Mouse (Mus musculus): ENCODE measurements around the gene Cap1. TPM values are rescaled to one million over a fixed set of nuclear protein-coding genes. Genes with fewer than 3 reads are reported as not detected.

Gene Cap1
- polyA plus RNA-seq (2012; ENCODE audit: insufficient read depth, insufficient read length, missing spikeins), result 53.9 and 54.1 TPM in 2 replicates

DNA sequence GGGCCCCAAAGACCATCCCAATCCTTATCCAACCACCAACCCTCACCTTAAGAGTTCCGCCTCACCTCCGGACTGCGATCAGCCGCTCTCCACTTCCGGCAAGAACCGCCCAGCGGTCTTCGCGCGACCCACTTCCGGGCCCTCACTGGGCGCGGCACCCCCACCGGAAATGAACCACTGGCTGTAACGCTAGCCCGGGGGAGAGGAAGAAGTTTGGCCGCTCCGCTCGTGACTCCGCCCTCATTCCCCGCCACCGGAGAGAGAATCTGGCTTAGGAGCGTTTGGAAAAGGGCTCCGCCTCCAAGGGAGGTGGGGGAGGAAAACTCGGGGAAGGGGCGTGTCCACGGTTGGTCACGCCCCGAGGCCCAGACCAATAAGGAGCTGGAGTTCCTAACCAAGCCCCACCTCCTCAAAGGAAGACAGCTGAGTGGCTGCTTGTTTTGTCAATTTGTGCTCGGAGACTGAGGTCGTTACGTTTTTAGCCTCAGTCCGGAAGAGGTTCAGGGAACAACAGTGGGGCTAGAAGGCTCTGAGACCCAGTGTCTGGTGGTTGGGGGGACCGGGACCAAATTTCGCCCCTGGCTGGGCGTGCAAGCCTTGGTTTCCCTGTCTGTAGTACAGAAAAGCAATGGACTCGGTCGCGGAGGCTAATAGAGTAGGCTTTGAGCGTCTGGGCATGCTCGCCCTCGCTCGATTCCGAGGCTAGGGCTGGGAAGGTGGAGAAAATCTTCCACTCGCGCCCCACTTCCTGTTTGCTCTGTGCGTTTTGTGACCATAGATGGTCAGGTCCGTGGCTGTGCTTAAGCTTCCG, at the start of gene Cap1:
TSS of gene Cap1 (minus strand) at position 289 of the 811 bp plus-strand sequence.
- H3K27ac ChIP-seq (replicated peaks; ENCODE audit: low read depth, low read length), result peak within 1 kb of the TSS; percentile 100
- H3K4me3 ChIP-seq (ENCODE audit: insufficient read depth, low read depth, low read length), result peak within 1 kb of the TSS; percentile 83
- peaks cover 16% of the 10 kb centered on the region; the same call in 1 of the 2 replicates for H3K4me1 ChIP-seq (ENCODE audit: control insufficient read depth, insufficient read depth, insufficient read length, low read length)

DNA sequence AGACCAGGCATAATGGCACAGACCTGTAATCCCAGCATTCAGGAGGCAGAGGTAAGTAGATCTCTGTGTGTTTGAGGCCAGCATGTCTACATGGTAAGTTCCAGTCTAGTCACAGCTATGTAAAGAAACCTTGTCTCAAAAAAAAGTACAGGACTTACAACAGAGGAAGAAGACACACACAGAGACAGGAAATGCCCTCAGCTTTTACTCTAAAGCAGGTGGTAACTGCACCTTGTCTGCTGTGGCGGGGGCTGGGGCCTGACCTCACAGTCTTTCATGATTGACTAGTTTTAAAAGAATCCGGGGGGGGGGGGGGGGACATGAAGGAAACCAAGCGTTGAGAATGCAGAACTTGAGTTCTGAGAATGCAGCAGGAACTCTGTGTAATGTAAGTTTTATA, 48.0 kb upstream of the Cap1 start:
- Histone ChIP-seq H3K4me1 (ENCODE audit: control insufficient read depth, insufficient read depth, insufficient read length, low read length) (no peaks in the 10 kb centered on the region), H3K4me3 (ENCODE audit: insufficient read depth, low read depth, low read length) (no peak overlapping the region), H3K27ac (replicated peaks; ENCODE audit: low read depth, low read length) (no peak overlapping the region)

DNA sequence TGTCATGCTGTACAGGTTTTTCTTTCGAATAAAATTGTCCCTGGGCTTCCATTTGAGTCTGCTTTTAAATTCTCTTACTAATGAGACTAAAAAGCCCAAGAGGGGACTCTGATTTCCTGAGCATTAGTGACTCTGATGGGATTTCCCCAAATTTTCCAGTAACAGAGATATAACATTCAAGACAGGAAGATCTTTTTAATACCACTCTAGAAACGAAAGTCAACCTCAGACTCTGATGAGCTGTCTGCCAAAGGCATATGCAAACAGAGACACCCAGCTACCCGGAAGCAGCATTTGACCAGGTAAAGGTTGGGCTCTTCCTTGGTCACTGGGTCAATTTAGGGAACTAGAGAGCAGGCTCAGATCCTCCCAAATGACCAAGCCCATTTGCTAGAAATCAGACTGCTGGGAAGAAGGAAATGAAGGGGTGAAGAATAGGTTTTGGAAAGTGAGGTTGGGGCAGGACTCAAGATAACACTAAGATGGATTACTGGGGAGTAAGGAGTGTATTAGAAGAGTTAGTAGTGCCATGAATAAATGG, 47.3 kb upstream of the Cap1 start:
- no peak overlapping the region for H3K4me3 ChIP-seq (ENCODE audit: insufficient read depth, low read depth, low read length)
- H3K27ac ChIP-seq (replicated peaks; ENCODE audit: low read depth, low read length), result no peak overlapping the region
- H3K4me1 ChIP-seq (ENCODE audit: control insufficient read depth, insufficient read depth, insufficient read length, low read length), result no peaks in the 10 kb centered on the region

DNA sequence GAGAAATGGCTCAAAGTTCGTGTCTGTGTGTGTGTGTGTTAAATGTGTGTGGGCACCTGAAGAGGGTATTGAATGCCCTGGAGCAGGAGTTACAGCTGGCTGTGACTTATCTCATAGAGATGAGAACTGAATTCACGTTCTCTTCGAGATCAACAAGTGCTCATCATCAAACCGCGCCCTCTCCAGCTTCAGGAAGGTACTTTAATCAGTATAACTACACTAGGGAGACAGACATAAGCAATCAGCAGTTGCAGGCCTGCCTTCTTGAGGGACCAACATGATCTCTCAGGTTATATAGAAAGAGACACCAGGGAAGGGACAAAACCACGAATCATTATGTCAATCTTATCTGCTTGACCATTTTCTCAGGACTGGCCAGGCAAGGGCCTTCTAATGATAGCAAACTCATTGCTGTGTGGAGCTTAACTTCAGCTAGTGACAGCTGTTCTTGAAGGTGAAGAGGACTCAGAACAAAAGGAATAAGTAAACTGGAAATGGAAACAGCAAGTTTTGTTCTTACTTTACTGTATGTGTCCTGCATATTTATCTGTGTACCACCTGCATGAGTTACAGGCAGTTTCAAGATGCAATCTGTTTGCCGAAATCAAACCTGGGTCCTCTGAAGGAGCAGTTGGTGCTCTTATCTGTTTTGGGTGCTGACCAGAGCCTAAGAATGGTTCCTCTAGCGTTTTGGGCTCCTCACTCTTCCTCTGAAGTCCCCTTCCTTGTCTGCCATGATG, 46.6 kb upstream of the Cap1 start:
- Histone ChIP-seq H3K27ac (replicated peaks; ENCODE audit: low read depth, low read length) (no peak overlapping the region), H3K4me3 (ENCODE audit: insufficient read depth, low read depth, low read length) (no peak overlapping the region), H3K4me1 (ENCODE audit: control insufficient read depth, insufficient read depth, insufficient read length, low read length) (no peaks in the 10 kb centered on the region)

DNA sequence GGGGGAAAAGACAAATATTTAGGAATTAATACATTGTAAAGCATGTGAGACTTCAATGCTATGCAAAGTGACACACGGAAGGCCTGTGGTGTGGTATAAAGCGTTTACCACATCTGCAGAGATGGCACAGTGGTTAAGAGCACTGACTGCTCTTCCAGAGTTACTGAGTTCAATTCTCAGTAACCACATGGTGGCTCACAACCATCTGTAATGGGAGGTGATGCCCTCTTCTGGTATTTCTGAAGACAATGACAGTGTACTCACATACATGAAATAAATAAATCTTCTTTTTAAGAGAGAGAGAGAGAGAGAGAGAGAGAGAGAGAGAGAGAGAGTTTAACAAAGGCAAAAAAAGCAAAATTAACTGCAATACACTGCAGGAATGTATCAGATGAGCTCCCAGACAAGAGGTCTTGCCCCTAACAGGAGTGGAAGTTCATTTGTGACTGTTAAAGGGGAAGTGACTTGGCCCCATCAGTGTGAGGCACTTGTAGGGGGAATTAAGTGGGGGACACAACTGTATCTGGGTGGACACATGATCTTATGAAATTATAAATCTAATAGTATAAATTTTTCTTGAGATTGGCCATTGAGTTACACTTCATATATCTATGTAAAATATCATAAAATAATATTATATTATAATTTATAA, 45.2 kb upstream of the Cap1 start:
- H3K4me1 ChIP-seq (ENCODE audit: control insufficient read depth, insufficient read depth, insufficient read length, low read length), result no peaks in the 10 kb centered on the region
- no peak overlapping the region for H3K27ac ChIP-seq (replicated peaks; ENCODE audit: low read depth, low read length)
- no peak overlapping the region for H3K4me3 ChIP-seq (ENCODE audit: insufficient read depth, low read depth, low read length)

DNA sequence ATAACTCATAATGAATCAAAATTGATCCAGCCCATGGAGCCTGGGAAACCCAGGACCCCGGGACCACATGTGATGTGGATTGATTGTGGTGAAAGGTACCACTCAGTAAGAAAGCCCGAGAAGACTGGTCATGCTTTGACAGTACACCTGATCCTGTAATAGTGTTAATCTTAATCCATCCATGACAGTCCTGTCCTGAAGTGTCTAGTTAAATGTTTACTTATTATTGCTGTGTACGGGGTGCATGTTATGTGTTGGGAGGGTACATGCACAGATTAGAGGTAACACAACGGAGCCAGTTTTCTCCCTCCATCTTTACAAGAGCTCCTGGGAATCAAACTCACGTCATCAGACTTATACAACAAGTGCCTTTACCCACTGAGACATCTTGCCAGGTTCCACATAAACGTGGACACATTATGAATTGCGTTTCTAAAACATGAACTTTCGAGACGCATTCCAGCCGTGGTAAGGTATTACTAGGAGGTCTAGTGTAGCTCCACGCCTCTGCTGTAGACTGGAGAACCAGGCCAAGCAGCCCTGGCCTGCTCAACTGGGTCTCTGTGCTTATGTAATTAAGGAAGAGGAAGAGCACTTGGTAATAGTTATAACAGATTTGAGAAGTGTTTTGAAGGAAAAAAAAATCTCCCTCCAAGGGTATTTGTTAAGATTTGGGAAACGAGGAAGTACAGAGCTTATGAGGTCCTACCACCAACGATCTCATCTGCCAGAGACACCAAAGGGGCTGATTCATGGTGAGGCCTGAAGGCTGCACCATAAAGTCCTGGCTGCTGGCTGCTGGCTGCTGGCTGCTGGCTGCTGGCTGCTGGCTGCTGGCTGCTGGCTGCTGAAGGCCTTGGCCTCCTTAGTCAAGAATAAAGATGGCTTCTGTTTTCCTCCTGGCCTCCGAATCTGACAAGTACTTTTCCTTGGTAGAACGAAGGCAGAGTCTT, 37.8 kb upstream of the Cap1 start:
- Histone ChIP-seq H3K4me3 (ENCODE audit: insufficient read depth, low read depth, low read length) (no peak overlapping the region), H3K4me1 (ENCODE audit: control insufficient read depth, insufficient read depth, insufficient read length, low read length) (no peaks in the 10 kb centered on the region), H3K27ac (replicated peaks; ENCODE audit: low read depth, low read length) (0 out of 2 replicates have a peak overlapping the region, but pooled peaks have one; percentile 8)

DNA sequence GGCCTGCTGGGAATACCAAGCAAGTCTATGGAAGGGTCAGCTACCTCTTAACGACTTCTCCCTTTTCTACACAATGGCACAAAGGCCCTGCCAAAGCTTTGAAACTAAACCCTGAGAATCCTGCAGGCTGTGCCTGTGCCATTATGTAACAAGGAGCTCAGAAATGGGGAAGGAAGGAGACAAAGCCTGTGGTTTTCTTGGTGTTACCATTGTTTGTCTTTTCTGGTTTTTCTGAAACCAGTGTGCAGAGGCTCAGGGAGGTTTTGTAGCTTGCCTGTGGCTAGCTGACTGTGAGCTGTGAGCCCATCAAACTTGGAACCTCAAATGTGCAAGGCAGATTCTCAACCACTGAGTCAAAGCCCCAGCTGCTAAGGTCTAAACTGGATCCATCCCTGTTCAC, 37.0 kb upstream of the Cap1 start:
- no peak overlapping the region for H3K27ac ChIP-seq (replicated peaks; ENCODE audit: low read depth, low read length)

DNA sequence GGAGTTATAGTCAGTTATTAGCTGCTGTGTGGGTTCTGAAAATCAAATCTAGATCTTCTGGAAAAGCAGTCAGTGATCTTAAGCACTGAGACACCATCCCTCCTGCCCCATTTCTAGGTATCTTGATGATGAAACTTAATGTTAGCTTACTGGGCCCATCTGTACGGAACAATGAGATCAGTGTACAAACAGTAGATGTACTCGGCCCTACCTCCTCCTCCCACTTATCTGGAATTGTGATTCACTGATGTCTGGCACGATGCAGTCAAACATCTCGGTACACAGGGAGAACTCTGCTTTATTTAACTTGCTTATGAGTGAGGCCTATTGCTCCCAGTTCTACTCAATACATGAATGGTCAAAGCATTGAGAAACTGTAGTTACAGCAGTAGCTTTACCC, 30.1 kb upstream of the Cap1 start:
- H3K4me1 ChIP-seq (ENCODE audit: control insufficient read depth, insufficient read depth, insufficient read length, low read length), result no peaks in the 10 kb centered on the region
- no peak overlapping the region for H3K27ac ChIP-seq (replicated peaks; ENCODE audit: low read depth, low read length)
- H3K4me3 ChIP-seq (ENCODE audit: insufficient read depth, low read depth, low read length), result no peak overlapping the region

More for the DNA sequence above, 37.0 kb upstream of the Cap1 start:
- no peaks in the 10 kb centered on the region for H3K4me1 ChIP-seq (ENCODE audit: control insufficient read depth, insufficient read depth, insufficient read length, low read length)
- no peak overlapping the region for H3K4me3 ChIP-seq (ENCODE audit: insufficient read depth, low read depth, low read length)

DNA sequence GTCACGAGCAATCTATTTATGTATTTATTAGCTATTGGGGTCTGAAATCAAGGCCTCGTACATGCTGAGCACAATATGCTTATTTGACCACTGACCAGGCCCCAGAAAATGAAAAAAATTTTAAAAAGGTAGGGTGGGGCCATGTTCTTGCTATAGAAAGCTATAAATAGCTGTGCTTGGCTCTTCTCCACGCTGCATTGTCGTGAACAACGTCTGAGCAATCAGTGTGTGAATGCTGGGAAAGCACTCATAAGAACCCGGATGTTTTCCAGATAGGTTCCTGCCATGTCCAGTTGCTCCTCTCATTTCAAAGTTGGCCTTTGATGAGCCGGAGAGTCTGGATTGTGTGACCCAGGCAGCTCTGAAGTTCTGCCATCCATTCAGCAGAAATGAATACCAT, 28.3 kb upstream of the Cap1 start:
- Histone ChIP-seq H3K4me3 (ENCODE audit: insufficient read depth, low read depth, low read length) (no peak overlapping the region), H3K27ac (replicated peaks; ENCODE audit: low read depth, low read length) (no peak overlapping the region)

DNA sequence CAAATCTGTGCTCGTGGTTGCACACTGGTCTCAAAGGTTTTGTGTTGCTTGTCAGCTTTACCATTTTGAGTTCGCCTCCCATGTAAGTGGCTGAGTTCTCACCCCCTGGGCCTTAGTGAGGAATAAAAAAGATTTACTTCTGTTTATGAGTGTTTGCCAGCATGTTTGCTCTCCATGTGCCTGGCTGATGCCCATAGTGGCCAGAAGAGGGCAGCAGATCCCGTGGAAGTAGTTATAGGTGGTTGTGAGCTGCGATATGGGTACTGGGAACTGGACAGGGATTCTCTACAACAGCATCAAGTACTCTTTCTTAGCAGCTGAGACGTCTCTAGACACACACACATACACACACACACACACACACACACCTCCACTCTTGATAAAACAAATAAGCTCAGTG, 26.8 kb upstream of the Cap1 start:
- no peak overlapping the region for H3K27ac ChIP-seq (replicated peaks; ENCODE audit: low read depth, low read length)
- no peaks in the 10 kb centered on the region for H3K4me1 ChIP-seq (ENCODE audit: control insufficient read depth, insufficient read depth, insufficient read length, low read length)

More for the DNA sequence above, 28.3 kb upstream of the Cap1 start:
- no peaks in the 10 kb centered on the region for H3K4me1 ChIP-seq (ENCODE audit: control insufficient read depth, insufficient read depth, insufficient read length, low read length)

DNA sequence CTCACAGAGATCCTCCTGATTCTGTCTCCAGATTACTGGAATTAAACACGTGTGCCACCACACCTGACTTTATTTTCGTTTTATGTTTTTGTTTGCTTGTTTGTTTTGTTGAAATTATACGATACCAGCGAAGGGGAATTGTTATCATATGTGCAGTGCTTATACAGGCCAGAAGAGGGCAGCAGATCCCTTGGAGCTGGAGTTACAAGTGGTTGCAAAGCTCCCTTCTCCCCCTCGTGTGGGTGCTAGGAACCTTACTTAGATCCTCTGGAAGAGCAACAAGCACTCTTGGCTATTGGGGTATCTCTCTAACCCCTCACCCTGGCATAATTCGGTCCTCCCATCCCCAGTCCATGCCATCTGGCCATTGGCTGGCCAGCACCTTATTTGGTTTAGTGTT, 24.7 kb upstream of the Cap1 start:
- H3K4me3 ChIP-seq (ENCODE audit: insufficient read depth, low read depth, low read length), result no peak overlapping the region
- no peaks in the 10 kb centered on the region for H3K4me1 ChIP-seq (ENCODE audit: control insufficient read depth, insufficient read depth, insufficient read length, low read length)

More for the DNA sequence above, 26.8 kb upstream of the Cap1 start:
- H3K4me3 ChIP-seq (ENCODE audit: insufficient read depth, low read depth, low read length), result no peak overlapping the region

DNA sequence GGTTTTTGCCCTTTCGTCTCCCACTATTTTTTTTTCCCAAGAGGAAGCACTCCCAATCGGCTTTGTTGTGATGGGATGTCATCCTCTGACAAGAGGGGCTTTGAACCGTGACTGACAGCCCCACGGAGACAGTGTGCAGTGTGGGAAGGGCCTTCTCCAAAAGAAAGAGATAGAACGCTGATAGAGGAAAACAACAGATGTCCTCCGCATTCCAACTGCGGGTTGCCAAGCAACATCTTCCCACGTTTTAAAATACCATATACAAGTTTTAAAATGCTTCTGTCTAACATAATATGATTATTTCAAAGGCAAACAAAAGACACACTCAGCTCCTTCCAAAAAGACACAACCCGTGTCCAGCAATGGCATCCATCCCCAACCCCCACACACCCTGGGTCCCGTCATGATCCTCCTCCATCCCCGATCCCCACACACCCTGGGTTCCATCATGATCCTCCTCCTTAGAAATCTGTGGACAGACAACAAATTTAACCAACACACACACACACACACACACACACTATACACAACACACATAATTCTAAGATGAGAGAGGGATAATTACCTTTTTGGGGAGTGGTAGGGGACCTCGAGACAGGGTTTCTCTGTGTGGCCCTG, 23.8 kb upstream of the Cap1 start:
- no peak overlapping the region for H3K4me3 ChIP-seq (ENCODE audit: insufficient read depth, low read depth, low read length)
- no peaks in the 10 kb centered on the region for H3K4me1 ChIP-seq (ENCODE audit: control insufficient read depth, insufficient read depth, insufficient read length, low read length)
- H3K27ac ChIP-seq (replicated peaks; ENCODE audit: low read depth, low read length), result no peak overlapping the region

More for the DNA sequence above, 24.7 kb upstream of the Cap1 start:
- no peak overlapping the region for H3K27ac ChIP-seq (replicated peaks; ENCODE audit: low read depth, low read length)

DNA sequence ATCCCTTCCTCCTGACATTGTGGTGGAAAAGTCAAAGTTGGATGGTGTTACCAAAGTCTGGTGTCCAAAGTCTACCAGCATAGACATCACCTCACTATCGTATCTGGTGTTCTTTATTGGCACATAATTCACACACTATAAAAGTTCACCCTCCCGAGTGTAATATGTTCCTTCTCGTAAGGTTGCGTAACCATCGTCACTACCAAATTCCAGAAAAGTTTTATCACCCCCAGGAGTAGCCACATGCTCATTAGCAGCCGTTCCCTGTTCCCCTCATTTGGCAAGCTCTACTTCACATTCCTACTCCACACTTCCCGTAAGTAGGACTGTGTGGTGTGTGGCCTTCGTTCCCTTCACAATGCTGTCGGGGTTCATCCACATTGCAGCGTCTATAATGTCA, 19.5 kb upstream of the Cap1 start:
- Histone ChIP-seq H3K27ac (replicated peaks; ENCODE audit: low read depth, low read length) (no peak overlapping the region), H3K4me1 (ENCODE audit: control insufficient read depth, insufficient read depth, insufficient read length, low read length) (no peaks in the 10 kb centered on the region), H3K4me3 (ENCODE audit: insufficient read depth, low read depth, low read length) (no peak overlapping the region)

DNA sequence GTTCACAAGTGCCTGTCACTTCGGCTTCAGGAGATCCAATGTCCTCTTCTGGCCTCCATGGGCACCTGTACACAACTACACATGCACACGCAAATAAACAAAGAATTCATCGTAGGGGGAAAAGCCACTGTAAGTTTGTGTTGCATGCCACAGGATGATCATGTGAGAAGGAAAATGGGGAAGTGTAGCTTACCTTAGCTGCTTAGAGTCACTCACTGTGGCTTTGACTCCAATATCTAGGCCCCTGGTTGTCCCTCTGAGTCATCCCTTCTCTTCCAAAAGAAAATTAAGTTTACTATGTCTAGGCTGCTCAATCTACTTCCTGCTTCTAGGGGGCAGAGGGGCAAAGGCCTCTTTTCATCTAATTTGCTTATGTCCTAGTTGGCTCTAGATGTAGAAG, 17.9 kb upstream of the Cap1 start:
- Histone ChIP-seq H3K4me3 (ENCODE audit: insufficient read depth, low read depth, low read length) (no peak overlapping the region), H3K27ac (replicated peaks; ENCODE audit: low read depth, low read length) (no peak overlapping the region), H3K4me1 (ENCODE audit: control insufficient read depth, insufficient read depth, insufficient read length, low read length) (no peaks in the 10 kb centered on the region)

All from brown adipose tissue, adult 24 weeks (tissue).